Mouse (Mus musculus): ENCODE results near the gene Met. TPM values are rescaled to one million over a fixed set of nuclear protein-coding genes. Genes with fewer than 3 reads are reported as not detected.

The Met gene
- polyA plus RNA-seq, 1 experiment from 2014 or later: 1.9 TPM

DNA sequence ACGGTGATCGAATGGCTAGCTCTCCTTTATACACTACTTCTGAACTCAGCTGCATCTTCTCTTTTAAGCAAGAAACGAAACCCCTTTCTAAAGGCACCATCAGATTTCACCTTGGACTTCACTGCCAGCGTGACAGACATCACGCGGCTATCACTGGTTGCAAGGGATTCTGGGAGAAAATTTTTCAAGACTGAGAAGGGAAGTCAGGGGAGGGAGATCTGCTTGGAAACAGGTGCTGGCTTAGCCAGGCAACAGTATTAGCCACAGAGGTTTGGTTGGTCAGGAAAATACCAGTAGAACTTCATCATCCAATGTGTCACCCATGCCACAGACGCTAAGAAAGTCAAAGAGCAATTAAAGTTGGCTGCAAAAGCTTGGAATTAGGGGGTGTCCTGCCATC, 2.2 kb upstream of the Met start:
- WGBS: 75% methylated on average over 7 of the region's 7 CpGs
- H3K9me3 ChIP-seq (ENCODE audit: control insufficient read depth, low read length): no peaks in the 10 kb centered on the region
- H3K36me3 ChIP-seq (ENCODE audit: control insufficient read depth, insufficient read depth, low read length): no peaks in the 10 kb centered on the region
- no peak overlapping the region for H3K27ac ChIP-seq (ENCODE audit: low read depth, low read length)
- H3K9ac ChIP-seq (ENCODE audit: low read depth, low read length): no peak overlapping the region
- no peak overlapping the region for H3K4me2 ChIP-seq (replicated peaks; ENCODE audit: low read depth, low read length)
- peaks cover 27% of the 10 kb centered on the region for H3K27me3 ChIP-seq (ENCODE audit: control insufficient read depth, insufficient read depth, low read length)
- peaks cover 3% of the 10 kb centered on the region; the same call in 1 of the 2 replicates for H3K4me1 ChIP-seq (replicated peaks; ENCODE audit: control insufficient read depth, insufficient read depth, low read length)
- ATAC-seq (ENCODE audit: low FRiP score) (no peak), DNase-seq (ENCODE audit: low spot score) (no peak)
- no peak overlapping the region for H3K4me3 ChIP-seq (ENCODE audit: low read depth, low read length)

GRCm38 (mm10) chr6:17464281-17465025, 853 bp downstream of the Met start:
- WGBS: 9% methylated on average over 15 of the region's 15 CpGs
- H3K9ac ChIP-seq (ENCODE audit: low read depth, low read length): peak overlapping the region; percentile 52; the same call in 1 of the 2 replicates
- DNase-seq (ENCODE audit: low spot score) (peak; percentile 34), ATAC-seq (ENCODE audit: low FRiP score) (peak; percentile 10; the same call in 1 of the 2 replicates)
- H3K4me3 ChIP-seq (ENCODE audit: low read depth, low read length): peak overlapping the region; percentile 63
- H3K27me3 ChIP-seq (ENCODE audit: control insufficient read depth, insufficient read depth, low read length): peaks cover 27% of the 10 kb centered on the region
- H3K4me2 ChIP-seq (replicated peaks; ENCODE audit: low read depth, low read length): peak overlapping the region; percentile 99
- no peaks in the 10 kb centered on the region for H3K9me3 ChIP-seq (ENCODE audit: control insufficient read depth, low read length)
- no peaks in the 10 kb centered on the region for H3K36me3 ChIP-seq (ENCODE audit: control insufficient read depth, insufficient read depth, low read length)
- H3K27ac ChIP-seq (ENCODE audit: low read depth, low read length): no peak overlapping the region
- H3K4me1 ChIP-seq (replicated peaks; ENCODE audit: control insufficient read depth, insufficient read depth, low read length): peaks cover 3% of the 10 kb centered on the region; the same call in 1 of the 2 replicates

DNA sequence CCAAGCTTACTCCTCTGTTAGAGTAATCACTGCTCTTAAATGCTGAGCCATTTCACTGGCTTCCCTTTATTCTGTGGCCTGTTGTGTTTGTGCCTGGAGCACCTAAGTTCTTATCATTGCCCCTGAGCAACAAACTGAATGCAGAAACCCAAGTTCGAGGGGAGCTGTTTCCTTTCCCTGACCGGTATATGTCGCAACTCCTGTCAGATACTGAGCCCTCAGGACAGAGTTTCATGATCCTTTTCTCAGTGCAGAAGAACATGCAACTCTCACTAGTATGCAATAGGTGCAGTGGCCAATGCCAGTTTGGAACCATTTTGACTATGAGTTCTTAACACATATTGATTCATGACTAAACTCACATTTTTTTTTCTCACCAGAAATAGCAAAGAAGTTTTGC, 2.9 kb downstream of the Met start:
- H3K4me1 ChIP-seq (replicated peaks; ENCODE audit: control insufficient read depth, insufficient read depth, low read length): peaks cover 3% of the 10 kb centered on the region; the same call in 1 of the 2 replicates
- no peak overlapping the region for H3K4me3 ChIP-seq (ENCODE audit: low read depth, low read length)
- H3K27me3 ChIP-seq (ENCODE audit: control insufficient read depth, insufficient read depth, low read length): peaks cover 22% of the 10 kb centered on the region
- 87% methylated on average over 3 of the region's 3 CpGs for WGBS
- DNase-seq (ENCODE audit: low spot score): no peak
- no peak overlapping the region for H3K27ac ChIP-seq (ENCODE audit: low read depth, low read length)
- no peak overlapping the region for H3K4me2 ChIP-seq (replicated peaks; ENCODE audit: low read depth, low read length)
- no peak overlapping the region for H3K9ac ChIP-seq (ENCODE audit: low read depth, low read length)
- ATAC-seq (ENCODE audit: low FRiP score): no peak
- no peaks in the 10 kb centered on the region for H3K9me3 ChIP-seq (ENCODE audit: control insufficient read depth, low read length)
- no peaks in the 10 kb centered on the region for H3K36me3 ChIP-seq (ENCODE audit: control insufficient read depth, insufficient read depth, low read length)

DNA sequence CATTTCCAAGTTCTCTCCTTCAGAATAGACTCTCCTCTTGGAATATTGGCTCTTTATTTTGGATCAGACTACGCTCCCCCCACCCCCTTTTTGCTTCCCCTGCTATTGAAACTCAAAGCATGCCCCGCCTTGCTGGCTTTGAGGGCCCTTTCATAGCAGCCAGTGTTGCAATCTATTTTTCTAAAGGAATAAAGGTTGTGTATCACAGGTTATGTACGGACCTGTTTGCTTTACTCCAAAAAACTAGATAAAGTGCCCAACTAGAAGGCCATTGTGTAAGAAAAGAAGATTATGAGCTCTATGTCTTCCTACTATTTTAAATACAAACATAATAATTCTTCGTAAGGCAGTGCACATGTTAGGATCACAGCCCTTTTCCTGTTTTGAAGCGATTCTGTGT, 5.4 kb downstream of the Met start:
- Histone ChIP-seq H3K9ac (ENCODE audit: low read depth, low read length) (no peak overlapping the region), H3K27ac (ENCODE audit: low read depth, low read length) (no peak overlapping the region), H3K4me2 (replicated peaks; ENCODE audit: low read depth, low read length) (no peak overlapping the region), H3K9me3 (ENCODE audit: control insufficient read depth, low read length) (no peaks in the 10 kb centered on the region), H3K36me3 (ENCODE audit: control insufficient read depth, insufficient read depth, low read length) (no peaks in the 10 kb centered on the region), H3K4me3 (ENCODE audit: low read depth, low read length) (no peak overlapping the region), H3K4me1 (replicated peaks; ENCODE audit: control insufficient read depth, insufficient read depth, low read length) (no peaks in the 10 kb centered on the region; the same call in 1 of the 2 replicates), H3K27me3 (ENCODE audit: control insufficient read depth, insufficient read depth, low read length) (peaks cover 13% of the 10 kb centered on the region)
- ATAC-seq (ENCODE audit: low FRiP score) (no peak), DNase-seq (ENCODE audit: low spot score) (no peak)
- WGBS: 92% methylated on average over 5 of the region's 5 CpGs

DNA sequence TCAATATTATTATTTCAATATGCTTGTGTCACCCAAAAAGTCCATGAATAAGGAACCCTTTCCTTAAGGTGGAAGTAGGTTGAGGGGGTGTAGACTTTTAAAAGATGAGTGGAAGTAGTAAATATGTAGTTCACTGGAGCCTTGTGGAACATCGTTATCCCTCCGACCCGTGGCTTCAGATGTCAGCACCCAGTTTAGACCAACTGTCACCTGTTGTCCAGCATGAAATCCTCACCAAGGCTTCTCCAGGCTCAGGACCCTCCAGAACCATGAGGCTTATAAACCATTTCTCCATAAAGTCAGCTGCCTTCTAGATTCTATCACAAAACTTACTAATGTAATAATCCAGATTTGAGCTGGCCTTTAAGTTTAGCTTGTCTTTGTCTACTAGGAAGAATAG, 9.5 kb downstream of the Met start:
- H3K36me3 ChIP-seq (ENCODE audit: control insufficient read depth, insufficient read depth, low read length): no peaks in the 10 kb centered on the region
- H3K27ac ChIP-seq (ENCODE audit: low read depth, low read length): no peak overlapping the region
- H3K4me3 ChIP-seq (ENCODE audit: low read depth, low read length): no peak overlapping the region
- H3K9me3 ChIP-seq (ENCODE audit: control insufficient read depth, low read length): no peaks in the 10 kb centered on the region
- no peak overlapping the region for H3K4me2 ChIP-seq (replicated peaks; ENCODE audit: low read depth, low read length)
- ATAC-seq (ENCODE audit: low FRiP score): no peak
- WGBS: 90% methylated on average over 3 of the region's 3 CpGs
- no peak for DNase-seq (ENCODE audit: low spot score)
- no peaks in the 10 kb centered on the region for H3K4me1 ChIP-seq (replicated peaks; ENCODE audit: control insufficient read depth, insufficient read depth, low read length)
- no peaks in the 10 kb centered on the region for H3K27me3 ChIP-seq (ENCODE audit: control insufficient read depth, insufficient read depth, low read length)
- no peak overlapping the region for H3K9ac ChIP-seq (ENCODE audit: low read depth, low read length)

GRCm38 (mm10) chr6:17477823-17478222, 14.2 kb downstream of the Met start:
- Histone ChIP-seq H3K27ac (ENCODE audit: low read depth, low read length) (no peak overlapping the region), H3K4me1 (replicated peaks; ENCODE audit: control insufficient read depth, insufficient read depth, low read length) (no peaks in the 10 kb centered on the region), H3K9ac (ENCODE audit: low read depth, low read length) (no peak overlapping the region), H3K36me3 (ENCODE audit: control insufficient read depth, insufficient read depth, low read length) (no peaks in the 10 kb centered on the region), H3K9me3 (ENCODE audit: control insufficient read depth, low read length) (no peaks in the 10 kb centered on the region), H3K27me3 (ENCODE audit: control insufficient read depth, insufficient read depth, low read length) (no peaks in the 10 kb centered on the region), H3K4me3 (ENCODE audit: low read depth, low read length) (no peak overlapping the region), H3K4me2 (replicated peaks; ENCODE audit: low read depth, low read length) (no peak overlapping the region)
- ATAC-seq (ENCODE audit: low FRiP score) (no peak), DNase-seq (ENCODE audit: low spot score) (no peak)
- WGBS: 73% methylated on average over 1 of the region's 1 CpGs

GRCm38 (mm10) chr6:17478252-17478651, 14.7 kb downstream of the Met start:
- H3K4me2 ChIP-seq (replicated peaks; ENCODE audit: low read depth, low read length): no peak overlapping the region
- DNase-seq (ENCODE audit: low spot score) (no peak), ATAC-seq (ENCODE audit: low FRiP score) (no peak)
- H3K4me3 ChIP-seq (ENCODE audit: low read depth, low read length): no peak overlapping the region
- no peaks in the 10 kb centered on the region for H3K36me3 ChIP-seq (ENCODE audit: control insufficient read depth, insufficient read depth, low read length)
- no peak overlapping the region for H3K9ac ChIP-seq (ENCODE audit: low read depth, low read length)
- H3K27me3 ChIP-seq (ENCODE audit: control insufficient read depth, insufficient read depth, low read length): no peaks in the 10 kb centered on the region
- no peaks in the 10 kb centered on the region for H3K4me1 ChIP-seq (replicated peaks; ENCODE audit: control insufficient read depth, insufficient read depth, low read length)
- WGBS: 88% methylated on average over 6 of the region's 6 CpGs
- H3K9me3 ChIP-seq (ENCODE audit: control insufficient read depth, low read length): no peaks in the 10 kb centered on the region
- H3K27ac ChIP-seq (ENCODE audit: low read depth, low read length): no peak overlapping the region

GRCm38 (mm10) chr6:17478838-17479570, 15.4 kb downstream of the Met start:
- no peaks in the 10 kb centered on the region for H3K9me3 ChIP-seq (ENCODE audit: control insufficient read depth, low read length)
- H3K4me1 ChIP-seq (replicated peaks; ENCODE audit: control insufficient read depth, insufficient read depth, low read length): no peaks in the 10 kb centered on the region
- no peak overlapping the region for H3K27ac ChIP-seq (ENCODE audit: low read depth, low read length)
- H3K27me3 ChIP-seq (ENCODE audit: control insufficient read depth, insufficient read depth, low read length): no peaks in the 10 kb centered on the region
- DNase-seq (ENCODE audit: low spot score) (no peak), ATAC-seq (ENCODE audit: low FRiP score) (no peak)
- H3K36me3 ChIP-seq (ENCODE audit: control insufficient read depth, insufficient read depth, low read length): no peaks in the 10 kb centered on the region
- 86% methylated on average over 10 of the region's 10 CpGs for WGBS
- no peak overlapping the region for H3K4me2 ChIP-seq (replicated peaks; ENCODE audit: low read depth, low read length)
- no peak overlapping the region for H3K4me3 ChIP-seq (ENCODE audit: low read depth, low read length)
- H3K9ac ChIP-seq (ENCODE audit: low read depth, low read length): no peak overlapping the region

DNA sequence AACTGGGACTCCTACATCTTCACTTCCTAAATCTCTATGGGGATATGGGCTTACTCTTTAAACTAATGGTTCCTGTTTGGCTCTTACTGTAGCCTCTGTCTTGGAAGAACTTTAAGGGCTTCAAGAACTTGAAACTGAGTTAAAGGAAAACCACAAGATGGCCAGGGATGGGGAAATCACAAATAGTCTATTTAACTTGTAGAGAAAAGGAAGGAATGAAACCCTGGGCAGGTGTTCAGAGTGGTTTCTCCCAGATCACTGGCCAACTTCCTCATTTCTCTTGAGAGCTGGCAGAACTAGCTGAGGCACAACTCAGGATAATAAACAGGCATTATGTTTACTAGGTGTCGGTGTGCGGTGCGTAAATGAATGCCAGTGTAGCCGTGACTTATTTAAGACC, 17.5 kb downstream of the Met start:
- Histone ChIP-seq H3K27ac (ENCODE audit: low read depth, low read length) (no peak overlapping the region), H3K27me3 (ENCODE audit: control insufficient read depth, insufficient read depth, low read length) (no peaks in the 10 kb centered on the region), H3K4me3 (ENCODE audit: low read depth, low read length) (no peak overlapping the region), H3K9me3 (ENCODE audit: control insufficient read depth, low read length) (no peaks in the 10 kb centered on the region), H3K9ac (ENCODE audit: low read depth, low read length) (no peak overlapping the region), H3K4me1 (replicated peaks; ENCODE audit: control insufficient read depth, insufficient read depth, low read length) (no peaks in the 10 kb centered on the region), H3K4me2 (replicated peaks; ENCODE audit: low read depth, low read length) (no peak overlapping the region), H3K36me3 (ENCODE audit: control insufficient read depth, insufficient read depth, low read length) (no peaks in the 10 kb centered on the region)
- DNase-seq (ENCODE audit: low spot score) (no peak), ATAC-seq (ENCODE audit: low FRiP score) (no peak)
- 79% methylated on average over 4 of the region's 4 CpGs for WGBS
